Mouse (Mus musculus) E14TG2a.4 (cell line): ENCODE measurements around the gene Actn4.

Experiments used
- CTCF ChIP-seq: conservative IDR thresholded peaks from 2 replicates; pipeline ENCODE4 v1.5.1; 2014; ENCODE audit warnings: low read length
- NANOG ChIP-seq: IDR thresholded peaks from 2 replicates; pipeline ENCODE4 v1.6.1; 2014; ENCODE audit warnings: borderline replicate concordance, low read length, mixed read lengths
- POU5F1 ChIP-seq: IDR thresholded peaks from 2 replicates; pipeline ENCODE4 v1.6.1; 2014; ENCODE audit warnings: low read length, borderline replicate concordance

GRCm38 (mm10) chr7:28921722-28922465, 40.2 kb downstream of the Actn4 start:
- TF ChIP-seq CTCF = no peak
- no peak for TF ChIP-seq POU5F1
- no peak for TF ChIP-seq NANOG
